Mouse (Mus musculus) embryonic facial prominence, embryonic 13.5 days (tissue): Measurements from ENCODE around the gene Mcu. TPM values are rescaled to one million over a fixed set of nuclear protein-coding genes. Genes with fewer than 3 reads are reported as not detected.

Experiments
- ATAC-seq: fragments of 200-750 bp; cut with Nextera tagmentation; 2 replicates; pipeline ENCODE4 v1.8.0; 2017; ENCODE audit warnings: low read depth; ENCODE audit not compliant: insufficient number of reproducible peaks, insufficient read depth, low FRiP score, low TSS enrichment
- H3K27ac ChIP-seq: fragments of 300-500 bp; sonication (generic); 2 replicates; pipeline ENCODE4 v1.5.1; 2015; ENCODE audit warnings: moderate library complexity, mild to moderate bottlenecking, inconsistent platforms
- H3K27me3 ChIP-seq: fragments of 300-500 bp; sonication (generic); 2 replicates; pipeline ENCODE4 v1.6.1; 2015; ENCODE audit warnings: mild to moderate bottlenecking, inconsistent platforms
- H3K36me3 ChIP-seq: fragments of 300-500 bp; sonication (generic); 2 replicates; pipeline ENCODE4 v1.6.1; 2015; ENCODE audit warnings: mild to moderate bottlenecking, inconsistent platforms
- H3K4me1 ChIP-seq: fragments of 300-500 bp; sonication (generic); 2 replicates; pipeline ENCODE4 v1.6.1; 2015; ENCODE audit warnings: inconsistent platforms
- H3K4me2 ChIP-seq: fragments of 300-500 bp; sonication (generic); 2 replicates; pipeline ENCODE4 v1.6.1; 2015; ENCODE audit warnings: moderate library complexity, mild to moderate bottlenecking, inconsistent platforms
- H3K4me3 ChIP-seq: fragments of 300-500 bp; sonication (generic); 2 replicates; pipeline ENCODE4 v1.5.1; 2015; ENCODE audit warnings: mild to moderate bottlenecking, inconsistent platforms
- H3K9ac ChIP-seq: fragments of 300-500 bp; sonication (generic); 2 replicates; pipeline ENCODE4 v1.6.1; 2015; ENCODE audit warnings: mild to moderate bottlenecking, inconsistent platforms
- H3K9me3 ChIP-seq: fragments of 300-500 bp; sonication (generic); 2 replicates; pipeline ENCODE4 v1.6.1; 2016; ENCODE audit warnings: inconsistent platforms
- WGBS: fragments of 180-500 bp; shearing (Covaris S2); methylation state at CpG from one replicate; pipeline ENCODE4 v1.1.7; 2015; ENCODE audit warnings: mixed read lengths; 5-methylcytosine and 5-hydroxymethylcytosine counted together
- polyA plus RNA-seq: library from polyadenylated mRNA; unstranded; fragments of >200 nt; fragmentation: Nextera tagmentation; extraction: Ambion mirVana; gene quantifications from 2 replicates; pipeline ENCODE4 v1.2.1, GENCODE M21; 2015

The Mcu gene
- polyA plus RNA-seq, 1 experiment from 2014 or later, result 30.1 TPM

GRCm38 (mm10) chr10:59604879-59605464, 11.5 kb downstream of the Mcu start:
- Histone ChIP-seq H3K9ac (no peak overlapping the region), H3K4me1 (peaks cover 7% of the 10 kb centered on the region; the same call in 1 of the 2 replicates), H3K9me3 (no peaks in the 10 kb centered on the region), H3K4me3 (no peak overlapping the region), H3K36me3 (no peaks in the 10 kb centered on the region), H3K27me3 (no peaks in the 10 kb centered on the region), H3K4me2 (no peak overlapping the region), H3K27ac (no peak overlapping the region)
- no peak for ATAC-seq
- 78% methylated on average over 11 of the region's 11 CpGs for WGBS

GRCm38 (mm10) chr10:59603843-59604242, 12.6 kb downstream of the Mcu start:
- H3K27ac ChIP-seq, result no peak overlapping the region
- H3K9ac ChIP-seq, result no peak overlapping the region
- no peak overlapping the region for H3K4me3 ChIP-seq
- 53% methylated on average over 5 of the region's 5 CpGs for WGBS
- ATAC-seq, result no peak
- H3K9me3 ChIP-seq, result no peaks in the 10 kb centered on the region
- peaks cover 7% of the 10 kb centered on the region; the same call in 1 of the 2 replicates for H3K4me1 ChIP-seq
- no peak overlapping the region for H3K4me2 ChIP-seq
- no peaks in the 10 kb centered on the region for H3K27me3 ChIP-seq
- no peaks in the 10 kb centered on the region for H3K36me3 ChIP-seq

GRCm38 (mm10) chr10:59602891-59603290, 13.6 kb downstream of the Mcu start:
- no peaks in the 10 kb centered on the region for H3K9me3 ChIP-seq
- H3K4me3 ChIP-seq, result no peak overlapping the region
- H3K4me1 ChIP-seq, result peaks cover 7% of the 10 kb centered on the region; the same call in 1 of the 2 replicates
- H3K36me3 ChIP-seq, result no peaks in the 10 kb centered on the region
- H3K27me3 ChIP-seq, result no peaks in the 10 kb centered on the region
- no peak overlapping the region for H3K9ac ChIP-seq
- no peak for ATAC-seq
- no peak overlapping the region for H3K4me2 ChIP-seq
- 72% methylated on average over 14 of the region's 14 CpGs for WGBS
- H3K27ac ChIP-seq, result no peak overlapping the region

- WGBS, result 67% methylated on average over 8 of the region's 8 CpGs
- ATAC-seq, result no peak
- 0 out of 2 replicates have a peak, but pooled peaks cover 7% of the 10 kb centered on the region for H3K36me3 ChIP-seq
- no peaks in the 10 kb centered on the region for H3K9me3 ChIP-seq
- no peaks in the 10 kb centered on the region for H3K27me3 ChIP-seq
- H3K4me3 ChIP-seq, result no peak overlapping the region
- peaks cover 7% of the 10 kb centered on the region; the same call in 1 of the 2 replicates for H3K4me1 ChIP-seq
- H3K9ac ChIP-seq, result no peak overlapping the region
- no peak overlapping the region for H3K4me2 ChIP-seq
- H3K27ac ChIP-seq, result no peak overlapping the region
Measured at GRCm38 (mm10) chr10:59602043-59602442, 14.4 kb downstream of the Mcu start.

- H3K4me2 ChIP-seq, result no peak overlapping the region
- no peak for ATAC-seq
- 0 out of 2 replicates have a peak, but pooled peaks cover 12% of the 10 kb centered on the region for H3K36me3 ChIP-seq
- WGBS, result 84% methylated on average over 8 of the region's 8 CpGs
- H3K27me3 ChIP-seq, result no peaks in the 10 kb centered on the region
- no peak overlapping the region for H3K9ac ChIP-seq
- no peak overlapping the region for H3K4me3 ChIP-seq
- H3K9me3 ChIP-seq, result no peaks in the 10 kb centered on the region
- peaks cover 7% of the 10 kb centered on the region; the same call in 1 of the 2 replicates for H3K4me1 ChIP-seq
- no peak overlapping the region for H3K27ac ChIP-seq
Measured at GRCm38 (mm10) chr10:59600516-59600915, 16.0 kb downstream of the Mcu start.

- ATAC-seq, result no peak
- H3K9me3 ChIP-seq, result no peaks in the 10 kb centered on the region
Measured at GRCm38 (mm10) chr10:59593826-59594570, 22.5 kb downstream of the Mcu start.

GRCm38 (mm10) chr10:59590606-59591005, 25.9 kb downstream of the Mcu start:
- Histone ChIP-seq H3K4me1 (no peaks in the 10 kb centered on the region), H3K36me3 (no peaks in the 10 kb centered on the region), H3K9ac (no peak overlapping the region), H3K27ac (no peak overlapping the region), H3K4me3 (no peak overlapping the region), H3K27me3 (no peaks in the 10 kb centered on the region), H3K9me3 (no peaks in the 10 kb centered on the region), H3K4me2 (no peak overlapping the region)
- ATAC-seq, result no peak
- WGBS, result 93% methylated on average over 9 of the region's 9 CpGs

More at GRCm38 (mm10) chr10:59593826-59594570, 22.5 kb downstream of the Mcu start:
- H3K4me2 ChIP-seq, result no peak overlapping the region
- no peak overlapping the region for H3K4me3 ChIP-seq
- H3K9ac ChIP-seq, result no peak overlapping the region
- no peaks in the 10 kb centered on the region for H3K4me1 ChIP-seq
- no peaks in the 10 kb centered on the region for H3K27me3 ChIP-seq
- H3K27ac ChIP-seq, result no peak overlapping the region
- WGBS, result 81% methylated on average over 13 of the region's 13 CpGs
- 0 out of 2 replicates have a peak, but pooled peaks cover 12% of the 10 kb centered on the region for H3K36me3 ChIP-seq

GRCm38 (mm10) chr10:59589856-59590255, 26.6 kb downstream of the Mcu start:
- H3K9me3 ChIP-seq, result no peaks in the 10 kb centered on the region
- ATAC-seq, result no peak
- H3K4me3 ChIP-seq, result no peak overlapping the region
- no peaks in the 10 kb centered on the region for H3K36me3 ChIP-seq
- no peak overlapping the region for H3K4me2 ChIP-seq
- WGBS, result 88% methylated on average over 13 of the region's 13 CpGs
- H3K4me1 ChIP-seq, result no peaks in the 10 kb centered on the region
- H3K27ac ChIP-seq, result no peak overlapping the region
- no peak overlapping the region for H3K9ac ChIP-seq
- no peaks in the 10 kb centered on the region for H3K27me3 ChIP-seq

GRCm38 (mm10) chr10:59589420-59589819, 27.1 kb downstream of the Mcu start:
- H3K27me3 ChIP-seq, result no peaks in the 10 kb centered on the region
- H3K9ac ChIP-seq, result no peak overlapping the region
- H3K27ac ChIP-seq, result no peak overlapping the region
- H3K4me2 ChIP-seq, result no peak overlapping the region
- 72% methylated on average over 7 of the region's 7 CpGs for WGBS
- no peaks in the 10 kb centered on the region for H3K9me3 ChIP-seq
- H3K4me1 ChIP-seq, result no peaks in the 10 kb centered on the region
- no peak for ATAC-seq
- no peak overlapping the region for H3K4me3 ChIP-seq
- H3K36me3 ChIP-seq, result no peaks in the 10 kb centered on the region

GRCm38 (mm10) chr10:59588135-59588534, 28.4 kb downstream of the Mcu start:
- Histone ChIP-seq H3K9me3 (no peaks in the 10 kb centered on the region), H3K27me3 (no peaks in the 10 kb centered on the region), H3K27ac (no peak overlapping the region), H3K4me2 (no peak overlapping the region), H3K4me1 (no peaks in the 10 kb centered on the region), H3K4me3 (no peak overlapping the region), H3K9ac (no peak overlapping the region), H3K36me3 (peaks cover 4% of the 10 kb centered on the region; the same call in 1 of the 2 replicates)
- WGBS, result 90% methylated on average over 7 of the region's 7 CpGs
- no peak for ATAC-seq

GRCm38 (mm10) chr10:59586821-59587220, 29.7 kb downstream of the Mcu start:
- no peak for ATAC-seq
- H3K27me3 ChIP-seq, result no peaks in the 10 kb centered on the region
- H3K9ac ChIP-seq, result no peak overlapping the region
- H3K4me2 ChIP-seq, result no peak overlapping the region
- peaks cover 5% of the 10 kb centered on the region; the same call in 1 of the 2 replicates for H3K36me3 ChIP-seq
- 88% methylated on average over 15 of the region's 15 CpGs for WGBS
- no peaks in the 10 kb centered on the region for H3K9me3 ChIP-seq
- no peak overlapping the region for H3K4me3 ChIP-seq
- no peak overlapping the region for H3K27ac ChIP-seq
- H3K4me1 ChIP-seq, result no peaks in the 10 kb centered on the region

- no peak for ATAC-seq
- WGBS, result 91% methylated on average over 5 of the region's 5 CpGs
- H3K4me3 ChIP-seq, result no peak overlapping the region
- no peak overlapping the region for H3K27ac ChIP-seq
- no peak overlapping the region for H3K9ac ChIP-seq
- no peak overlapping the region for H3K4me2 ChIP-seq
- no peaks in the 10 kb centered on the region for H3K9me3 ChIP-seq
- H3K27me3 ChIP-seq, result no peaks in the 10 kb centered on the region
- no peaks in the 10 kb centered on the region for H3K4me1 ChIP-seq
- peaks cover 5% of the 10 kb centered on the region; the same call in 1 of the 2 replicates for H3K36me3 ChIP-seq
Measured at GRCm38 (mm10) chr10:59585621-59586020, 30.9 kb downstream of the Mcu start.
